Mouse (Mus musculus): ENCODE results near the gene Lsmem1.

Gene Lsmem1

GRCm38 (mm10) chr12:40199302-40199701, at the start of gene Lsmem1:
Gene Lsmem1 (minus strand): TSS chr12:40199490.
- in situ Hi-C loops (cut with MboI, MseI) = no loop called here

GRCm38 (mm10) chr12:40248454-40249180, 49.3 kb upstream of the Lsmem1 start, which contains the start of gene Ifrd1:
Gene Ifrd1 (minus strand): TSS chr12:40248504.
- in situ Hi-C loops (cut with MboI, MseI) = no loop called here

GRCm38 (mm10) chr12:40247976-40248375, 48.7 kb upstream of the Lsmem1 start:
- in situ Hi-C loops (cut with MboI, MseI) = no loop called here

GRCm38 (mm10) chr12:40247384-40247783, 48.1 kb upstream of the Lsmem1 start:
- in situ Hi-C loops (cut with MboI, MseI) = no loop called here

GRCm38 (mm10) chr12:40245434-40245970, 46.2 kb upstream of the Lsmem1 start:
- in situ Hi-C loops (cut with MboI, MseI) = no loop called here

- in situ Hi-C loops (cut with MboI, MseI) = no loop called here
These were observed 45.6 kb upstream of the Lsmem1 start for GRCm38 (mm10) chr12:40244926-40245325.

- in situ Hi-C loops (cut with MboI, MseI) = no loop called here
These were observed 44.5 kb upstream of the Lsmem1 start for GRCm38 (mm10) chr12:40243821-40244221.

GRCm38 (mm10) chr12:40243241-40243640, 44.0 kb upstream of the Lsmem1 start:
- in situ Hi-C loops (cut with MboI, MseI) = no loop called here

GRCm38 (mm10) chr12:40239161-40239560, 39.9 kb upstream of the Lsmem1 start:
- in situ Hi-C loops (cut with MboI, MseI) = loop anchor here (5.0 kb wide), 1 partner anchor 783 kb away; the partner anchor contains the start of gene Immp2l

GRCm38 (mm10) chr12:40232231-40232630, 32.9 kb upstream of the Lsmem1 start:
- in situ Hi-C loops (cut with MboI, MseI) = no loop called here

GRCm38 (mm10) chr12:40231632-40232031, 32.3 kb upstream of the Lsmem1 start:
- in situ Hi-C loops (cut with MboI, MseI) = no loop called here

- in situ Hi-C loops (cut with MboI, MseI) = no loop called here
These were observed 25.0 kb upstream of the Lsmem1 start for GRCm38 (mm10) chr12:40224171-40224880.

- in situ Hi-C loops (cut with MboI, MseI) = no loop called here
These were observed 24.4 kb upstream of the Lsmem1 start for GRCm38 (mm10) chr12:40223676-40224075.

- in situ Hi-C loops (cut with MboI, MseI) = no loop called here
These were observed 23.9 kb upstream of the Lsmem1 start for GRCm38 (mm10) chr12:40223082-40223619.

- in situ Hi-C loops (cut with MboI, MseI) = no loop called here
These were observed 23.2 kb upstream of the Lsmem1 start for GRCm38 (mm10) chr12:40222251-40223081.

GRCm38 (mm10) chr12:40221611-40222010, 22.3 kb upstream of the Lsmem1 start:
- in situ Hi-C loops (cut with MboI, MseI) = no loop called here

- in situ Hi-C loops (cut with MboI, MseI) = no loop called here
These were observed 21.6 kb upstream of the Lsmem1 start for GRCm38 (mm10) chr12:40220896-40221295.

GRCm38 (mm10) chr12:40220001-40220570, 20.8 kb upstream of the Lsmem1 start:
- in situ Hi-C loops (cut with MboI, MseI) = no loop called here

GRCm38 (mm10) chr12:40218430-40218945, 19.2 kb upstream of the Lsmem1 start:
- in situ Hi-C loops (cut with MboI, MseI) = no loop called here

- in situ Hi-C loops (cut with MboI, MseI) = no loop called here
These were observed 18.5 kb upstream of the Lsmem1 start for GRCm38 (mm10) chr12:40217776-40218175.
